Mouse (Mus musculus) stomach, postnatal 0 days (tissue): ENCODE data around the gene Iqcm.

Experiments used
- CTCF ChIP-seq: IDR thresholded peaks from 2 replicates; pipeline ENCODE4 v1.5.1; 2016; ENCODE audit warnings: antibody characterized with exemption, low read depth, mild to moderate bottlenecking, moderate library complexity
- EP300 ChIP-seq: optimal IDR thresholded peaks from 2 replicates; pipeline ENCODE3; 2016; ENCODE audit warnings: antibody characterized with exemption

GRCm38 (mm10) chr8:75549284-75549683, 100.8 kb downstream of the Iqcm start:
- TF ChIP-seq CTCF (no peak), EP300 (no peak)
